Mouse (Mus musculus): Measurements from ENCODE around the gene Ccnb1. TPM values are rescaled to one million over a fixed set of nuclear protein-coding genes. Genes with fewer than 3 reads are reported as not detected.

The Ccnb1 gene
- 1.2 TPM for polyA plus RNA-seq (2017; shearing (Covaris generic))

GRCm38 (mm10) chr13:100786414-100786867, at the start of gene Ccnb1:
Gene Ccnb1 (minus strand): TSS chr13:100786570.

GRCm38 (mm10) chr13:100832741-100833639, 46.6 kb upstream of the Ccnb1 start, which contains the start of gene Slc30a5:
Gene Slc30a5 (minus strand): TSS chr13:100833427.

GRCm38 (mm10) chr13:100775252-100776055, 10.9 kb downstream of the Ccnb1 start, which contains the start of gene Cenph:
Gene Cenph (minus strand): TSS chr13:100775899.

GRCm38 (mm10) chr13:100744036-100744744, 42.2 kb downstream of the Ccnb1 start, which contains the start of gene Mrps36:
Gene Mrps36 (minus strand): TSS chr13:100744659.

GRCm38 (mm10) chr13:100730861-100731176, 55.6 kb downstream of the Ccnb1 start, which contains the start of gene Cdk7:
Gene Cdk7 (minus strand): TSS chr13:100730939.

Other genes with a start within 250 kb of the Ccnb1 start
- gene Ocln, start 233.9 kb downstream of the Ccnb1 start, polyA plus RNA-seq (2017; shearing (Covaris generic)) = not detected
- 8.5 TPM for gene Marveld2, start 169.6 kb downstream of the Ccnb1 start, polyA plus RNA-seq (2017; shearing (Covaris generic))
- gene Ak6, start 135.6 kb downstream of the Ccnb1 start, polyA plus RNA-seq (2017; shearing (Covaris generic)) = 77.0 TPM
- gene Rad17, start 135.5 kb downstream of the Ccnb1 start, polyA plus RNA-seq (2017; shearing (Covaris generic)) = 18.3 TPM
- 9.6 TPM for gene Taf9, start 135.0 kb downstream of the Ccnb1 start, polyA plus RNA-seq (2017; shearing (Covaris generic))
- gene Ccdc125, start 116.9 kb downstream of the Ccnb1 start, polyA plus RNA-seq (2017; shearing (Covaris generic)) = 14.6 TPM
- gene Cdk7, start 55.6 kb downstream of the Ccnb1 start, polyA plus RNA-seq (2017; shearing (Covaris generic)) = 45.3 TPM
- 46.5 TPM for gene Mrps36, start 41.9 kb downstream of the Ccnb1 start, polyA plus RNA-seq (2017; shearing (Covaris generic))
- gene Cenph, start 10.7 kb downstream of the Ccnb1 start, polyA plus RNA-seq (2017; shearing (Covaris generic)) = 0.90 TPM
- gene Slc30a5, start 46.9 kb upstream of the Ccnb1 start, polyA plus RNA-seq (2017; shearing (Covaris generic)) = 60.0 TPM

Measured in effector memory CD4-positive, alpha-beta T cell, adult 5 months (primary cell).